Mouse (Mus musculus): Measurements from ENCODE around the gene Ap3b2.
"Not testable (repeated sequence)": the region's sequence is repeated elsewhere in the genome, so short reads cannot be mapped to it uniquely, and the experiment has no call there.

Gene Ap3b2

GRCm38 (mm10) chr7:81478261-81478660 lies 15.5 kb downstream of the Ap3b2 start:
- not testable (repeated sequence) for DNase-seq (ENCODE audit: low read depth in 1 of 2, low spot score in 2 of 2)

DNA sequence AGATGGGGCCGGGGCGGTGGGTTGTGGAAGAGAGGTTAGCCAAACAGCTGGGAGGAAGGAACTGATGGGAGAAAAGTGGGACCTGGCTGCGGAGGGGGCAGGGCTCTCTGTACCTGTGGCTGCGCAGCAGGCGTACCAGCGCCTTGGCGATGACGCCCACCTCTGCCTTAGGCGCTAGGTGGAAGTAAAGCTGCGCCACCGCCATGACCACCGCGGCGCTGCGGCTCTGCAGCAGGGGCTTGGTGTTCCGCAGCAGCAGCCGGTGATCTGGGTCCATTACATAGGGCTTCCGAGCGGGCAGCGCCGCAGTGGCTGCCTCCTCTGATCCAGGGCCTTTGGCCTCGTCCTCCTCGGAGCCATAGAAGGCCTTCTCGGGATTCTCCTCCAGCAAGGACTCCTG lies 16.9 kb downstream of the Ap3b2 start:
- no peak for DNase-seq (ENCODE audit: low read depth in 1 of 2, low spot score in 2 of 2)

- no peak for DNase-seq (ENCODE audit: low read depth in 1 of 2, low spot score in 2 of 2)
Measured at GRCm38 (mm10) chr7:81475221-81475620, 18.5 kb downstream of the Ap3b2 start.

DNA sequence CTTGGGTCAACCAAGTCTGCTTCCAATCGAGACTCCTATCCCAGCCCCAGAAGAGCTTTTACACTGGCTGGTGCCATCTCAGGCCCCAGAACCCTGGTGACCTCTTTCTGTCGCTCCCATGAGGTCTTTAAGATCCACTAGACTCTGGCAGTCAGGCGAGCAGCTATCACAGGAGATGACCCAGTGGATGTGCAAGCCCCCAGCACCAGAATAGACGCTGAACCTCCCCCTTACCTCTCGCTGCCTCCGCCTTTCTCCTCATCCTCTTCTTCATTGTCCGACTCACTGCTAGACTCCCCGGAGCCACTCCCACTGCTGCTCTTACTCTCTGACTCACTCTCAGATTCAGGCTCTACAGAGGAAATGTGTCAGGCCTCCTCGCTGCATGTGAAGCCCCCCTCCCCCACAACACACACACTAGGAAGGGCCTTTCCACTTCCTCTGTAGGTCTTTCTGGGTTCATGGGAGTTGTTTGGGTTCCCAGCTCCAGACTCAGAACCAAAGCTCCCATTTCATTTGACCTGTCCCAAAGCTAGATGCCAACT lies 28.7 kb downstream of the Ap3b2 start:
- no peak for DNase-seq (ENCODE audit: low read depth in 1 of 2, low spot score in 2 of 2)

DNA sequence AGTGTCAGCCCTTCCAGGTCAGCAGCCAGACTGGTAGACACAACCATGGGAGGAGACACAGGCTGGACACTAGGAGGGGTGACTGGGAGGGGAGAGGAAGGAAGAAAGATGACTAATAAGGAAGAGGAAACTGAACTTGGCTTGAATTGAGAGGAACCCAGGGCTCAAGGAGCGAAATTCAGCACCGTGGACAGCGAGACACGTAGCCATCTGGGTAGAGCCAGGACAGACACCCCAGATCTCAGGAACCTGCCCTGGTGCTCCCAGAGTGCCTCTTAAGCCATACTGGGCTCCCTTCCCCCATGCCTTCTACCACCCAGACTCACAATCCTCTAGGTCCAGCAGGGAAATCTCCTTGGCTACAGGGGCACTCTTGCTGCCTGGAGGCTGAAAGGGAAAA lies 29.6 kb downstream of the Ap3b2 start:
- DNase-seq (ENCODE audit: low read depth in 1 of 2, low spot score in 2 of 2), result no peak

GRCm38 (mm10) chr7:81462815-81463214 lies 30.9 kb downstream of the Ap3b2 start:
- DNase-seq (ENCODE audit: low read depth in 1 of 2, low spot score in 2 of 2), result no peak

DNA sequence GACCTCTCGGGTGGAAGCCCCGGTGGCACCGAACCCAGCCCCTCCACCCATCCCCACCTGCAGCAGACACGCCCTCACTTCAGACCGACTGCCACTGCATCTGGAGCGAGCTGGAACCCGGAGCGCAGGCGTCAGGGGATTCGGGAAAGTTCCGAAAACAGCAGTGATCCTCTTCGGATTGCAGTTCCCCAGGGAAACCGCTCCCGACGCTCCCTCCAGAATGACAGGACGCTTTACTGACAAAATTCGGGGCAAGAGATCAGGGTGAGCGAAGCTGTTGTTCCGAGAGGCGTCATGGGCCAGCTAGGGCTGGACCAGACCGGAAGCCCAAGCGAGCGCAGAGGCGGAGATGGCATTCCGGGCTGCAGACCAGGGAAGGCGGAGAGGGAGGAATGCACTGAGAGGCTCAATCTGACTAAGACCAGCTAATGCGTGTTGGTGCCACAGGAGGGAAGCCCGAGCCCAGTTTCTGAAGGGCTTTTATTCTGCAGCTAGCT lies 38.5 kb downstream of the Ap3b2 start, which contains the start of gene Cpeb1:
Gene Cpeb1 (minus strand): TSS at position 311 of the 497 bp plus-strand sequence.
- no peak for DNase-seq (ENCODE audit: low read depth in 1 of 2, low spot score in 2 of 2)

DNA sequence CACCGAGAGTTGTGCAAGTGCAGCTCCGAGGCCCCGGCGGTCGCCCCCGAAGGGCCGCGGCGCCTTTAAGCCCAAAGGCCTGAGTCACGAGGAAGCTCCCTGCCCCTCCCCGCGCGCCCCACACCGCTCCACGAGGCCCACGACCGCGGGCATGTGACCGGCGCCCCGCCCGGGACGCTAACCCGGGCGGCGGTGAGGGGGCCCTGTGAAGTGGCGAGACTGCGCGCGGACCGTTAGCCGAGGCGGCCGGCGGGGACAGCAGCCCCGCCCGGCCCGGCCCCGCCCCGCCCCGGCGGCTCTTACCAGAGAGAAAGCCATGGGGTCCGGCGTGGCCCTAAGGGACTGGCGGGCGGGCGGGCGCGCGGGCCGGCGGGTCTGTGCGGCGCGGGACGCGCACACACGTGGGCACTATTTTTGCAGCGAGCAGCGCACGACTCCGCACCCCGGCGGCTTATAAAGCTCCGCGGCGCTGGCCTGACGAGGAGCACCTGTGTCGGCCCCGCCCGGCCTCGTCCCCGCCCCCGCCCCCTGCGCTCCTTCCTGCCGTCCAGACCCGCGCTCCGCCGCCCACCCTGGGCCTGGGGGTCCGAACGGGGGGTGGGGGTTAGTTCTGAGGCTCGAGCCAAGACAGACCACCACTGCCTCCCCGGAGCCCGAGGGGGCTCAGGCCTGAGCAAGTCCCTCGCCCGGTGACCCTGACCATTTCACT lies 39.2 kb downstream of the Ap3b2 start:
- DNase-seq (ENCODE audit: low read depth in 1 of 2, low spot score in 2 of 2), result no peak

- DNase-seq (ENCODE audit: low read depth in 1 of 2, low spot score in 2 of 2), result no peak
Measured at GRCm38 (mm10) chr7:81453443-81454274, 40.1 kb downstream of the Ap3b2 start.

DNA sequence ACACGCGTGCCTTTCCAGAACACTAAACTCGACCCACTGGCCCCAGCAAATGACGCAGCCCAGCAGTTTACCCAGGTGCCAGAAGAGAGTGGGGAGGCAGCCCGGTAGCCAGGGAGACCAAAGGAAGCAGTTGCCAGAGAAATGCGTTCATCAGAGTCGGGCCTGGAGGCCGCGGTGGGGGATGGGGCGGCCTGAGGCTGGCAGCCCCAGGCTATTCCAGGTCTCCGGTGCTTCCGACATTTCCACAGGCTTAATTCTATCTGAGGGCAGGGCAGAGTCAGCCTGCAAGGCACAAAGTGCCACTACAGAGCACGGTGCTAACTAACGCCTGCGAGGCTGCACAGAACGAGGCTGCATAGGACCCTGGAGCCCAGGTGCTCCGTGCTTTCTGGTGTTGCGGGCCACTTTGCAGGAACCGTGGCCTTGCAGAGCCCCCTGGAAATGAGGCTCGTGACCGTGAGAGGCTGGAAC lies 40.7 kb downstream of the Ap3b2 start:
- no peak for DNase-seq (ENCODE audit: low read depth in 1 of 2, low spot score in 2 of 2)
